Mouse (Mus musculus) mesoderm, embryonic 11.5 days (tissue): ENCODE results near the gene Rcc1l.

Experiments
- DNase-seq: peaks from one replicate; pipeline ENCODE4 v3.0.0-alpha.2; 2012; ENCODE audit warnings: low read depth, low spot score

The Rcc1l gene

DNA sequence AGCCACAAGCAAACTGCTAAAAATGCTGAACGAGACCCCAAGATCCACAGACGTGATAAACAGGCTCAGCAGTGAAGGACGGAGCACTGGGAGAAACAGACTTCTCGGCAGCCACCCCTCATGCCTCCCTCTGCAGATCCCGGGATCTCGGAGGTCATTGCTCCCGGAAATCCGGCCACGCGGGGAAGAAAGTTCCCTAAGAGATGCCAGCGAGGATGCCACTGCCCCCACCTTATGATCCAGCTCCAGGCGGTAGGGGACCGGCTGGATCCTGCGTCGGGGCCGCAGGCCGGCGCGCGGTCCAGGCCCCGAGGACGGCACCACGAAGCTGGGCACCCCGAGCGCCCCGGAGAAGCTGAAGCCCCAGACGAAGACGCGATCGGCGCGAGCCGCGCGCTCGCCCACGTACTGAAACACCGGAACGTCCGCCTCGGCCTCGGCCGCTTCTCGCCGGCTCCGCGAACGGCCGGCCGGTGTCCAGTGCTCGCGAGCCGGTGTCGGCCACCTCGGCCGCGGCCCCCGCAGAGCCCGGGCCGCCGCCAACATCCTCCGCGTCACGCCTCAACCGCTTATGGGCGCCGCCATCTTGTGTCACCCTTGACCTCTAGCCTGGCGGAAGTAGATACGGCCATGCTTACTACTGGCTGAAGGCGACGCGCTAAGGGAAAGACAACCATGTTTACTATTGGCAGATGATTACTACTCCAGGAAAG lies at the start of gene Rcc1l:
TSS of gene Rcc1l (minus strand) at position 606 of the 713 bp plus-strand sequence.
- DNase-seq: peak; percentile 90

DNA sequence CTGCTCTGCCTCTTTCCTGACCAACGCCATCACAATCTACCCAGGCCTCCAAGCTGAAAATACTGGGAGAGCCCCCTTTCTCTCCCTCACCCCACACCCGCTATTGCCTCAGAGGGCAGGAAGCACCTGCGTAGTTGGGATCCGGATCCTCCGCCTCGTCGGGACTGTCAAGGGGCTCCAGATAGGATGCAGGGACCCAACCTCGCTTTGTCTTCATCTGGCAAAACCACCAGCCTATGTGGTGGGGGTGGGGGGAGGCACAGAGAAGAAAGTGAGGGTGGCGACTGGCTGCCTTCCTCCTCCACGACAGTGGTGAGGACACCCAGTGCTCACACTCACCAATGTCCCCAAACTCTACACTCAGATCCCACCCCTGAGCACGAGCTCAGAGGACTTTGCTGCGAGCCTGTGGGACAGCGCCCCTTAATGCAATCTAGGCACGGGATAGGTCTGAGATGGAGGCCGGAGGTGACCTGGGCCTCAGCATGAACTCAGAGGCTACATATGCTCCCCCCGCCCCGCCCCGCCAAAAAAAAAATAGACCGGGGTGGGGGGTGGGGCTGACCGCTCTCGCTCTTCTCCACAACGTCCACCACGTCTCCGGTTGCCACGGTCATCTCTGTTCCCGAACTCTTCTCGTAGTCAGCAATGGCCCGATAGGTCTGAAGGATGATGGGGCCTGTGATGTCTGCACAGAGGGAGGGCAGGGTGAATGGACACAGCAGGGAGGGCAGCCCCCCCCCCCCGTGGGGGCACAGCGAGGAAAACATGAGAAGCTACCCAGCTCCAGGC lies 48.7 kb upstream of the Rcc1l start:
- no peak for DNase-seq

DNA sequence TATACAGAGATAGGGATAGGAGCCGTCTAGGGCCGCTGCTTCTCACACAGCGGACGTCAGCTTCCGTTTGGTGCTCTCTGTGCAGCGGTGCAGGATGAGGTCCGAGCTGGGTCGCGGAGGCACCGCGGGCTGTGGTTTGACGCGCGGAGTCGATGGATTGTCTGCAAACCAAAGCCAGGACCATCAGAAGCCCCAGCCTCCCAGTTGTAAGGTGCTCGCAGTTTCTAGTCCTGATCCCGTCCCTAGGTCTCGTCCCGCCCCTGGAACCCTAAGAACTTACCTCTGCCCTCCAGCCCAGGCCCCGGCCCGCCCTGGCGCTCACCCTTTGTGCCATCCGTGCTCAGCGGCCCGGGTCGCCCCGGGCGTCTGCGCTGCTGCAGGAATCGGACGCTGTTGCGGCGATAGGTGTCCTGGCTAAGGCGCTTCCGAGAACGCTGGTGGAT lies 45.2 kb upstream of the Rcc1l start:
- no peak for DNase-seq

DNA sequence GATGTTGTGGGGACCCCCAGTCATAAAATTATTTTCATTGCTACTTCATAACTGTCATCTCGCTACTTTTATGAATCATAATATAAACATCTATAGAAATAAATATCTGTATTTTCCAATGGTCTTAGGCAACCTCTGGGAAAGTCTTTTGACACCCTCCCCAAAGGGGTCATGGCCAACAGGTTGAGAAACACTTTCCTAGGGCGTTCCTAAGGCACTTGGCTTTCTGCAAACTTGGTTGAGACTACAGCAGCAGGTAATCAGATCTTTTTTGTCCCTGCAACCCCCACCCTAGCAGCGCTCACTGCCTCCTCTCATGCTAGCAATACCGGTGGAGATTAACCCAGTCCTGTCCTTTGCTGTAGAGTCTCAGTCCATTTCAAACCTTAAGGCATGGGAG lies 44.7 kb upstream of the Rcc1l start:
- no peak for DNase-seq

DNA sequence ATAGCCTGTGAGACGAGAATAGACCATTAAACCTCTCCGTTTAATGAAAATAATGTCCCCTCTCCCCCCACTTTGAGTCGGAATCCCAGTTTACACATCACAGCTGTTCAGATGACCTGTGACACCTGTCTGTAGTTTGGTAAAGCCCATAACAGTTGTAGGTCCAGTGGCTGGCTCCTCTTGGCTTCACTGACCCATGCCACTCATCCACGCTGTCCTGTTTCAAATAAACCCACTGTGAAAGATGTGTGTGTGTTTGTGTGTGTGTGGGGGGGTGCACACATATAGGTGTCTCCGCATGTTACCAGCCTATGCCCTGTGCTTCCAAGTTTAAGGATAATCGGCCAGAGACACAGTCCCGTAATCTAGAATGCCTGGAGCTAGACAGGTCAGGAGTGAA lies 41.3 kb upstream of the Rcc1l start:
- no peak for DNase-seq

DNA sequence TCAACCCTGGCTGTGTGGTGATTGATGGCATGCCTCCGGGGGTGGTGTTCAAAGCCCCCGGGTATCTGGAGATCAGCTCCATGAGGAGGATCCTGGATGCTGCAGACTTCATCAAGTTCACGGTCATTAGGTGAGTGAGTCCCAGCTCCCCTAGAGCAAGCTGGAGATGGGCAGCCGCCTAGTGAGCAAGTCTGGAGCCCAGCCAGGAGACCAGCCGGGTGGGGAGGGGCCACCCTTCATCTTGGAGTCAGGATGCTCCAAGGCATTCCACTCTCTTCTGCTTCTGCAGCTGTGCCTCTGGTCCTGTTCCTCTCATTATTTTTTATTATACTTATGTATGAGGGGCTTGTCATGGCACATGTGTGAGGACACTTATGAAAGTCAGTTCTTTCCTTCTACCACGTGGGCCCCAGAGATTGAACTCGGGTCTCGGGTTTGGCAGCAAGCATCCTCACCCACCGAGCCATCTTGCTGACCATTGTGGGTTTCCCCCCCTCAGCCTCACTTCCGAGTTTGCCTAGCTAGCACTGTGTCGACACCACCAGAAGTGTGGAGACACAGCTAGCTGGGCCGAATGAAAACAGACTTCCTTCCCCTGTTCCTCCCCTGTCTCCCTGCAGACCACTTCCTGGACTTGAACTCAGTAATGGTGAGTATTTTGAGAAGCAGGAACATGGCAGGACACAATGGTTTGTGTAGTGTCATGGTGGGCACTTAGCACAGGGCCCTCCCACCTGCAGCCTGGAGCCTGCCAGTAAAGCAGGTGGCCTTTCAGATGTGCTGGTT lies 37.6 kb upstream of the Rcc1l start:
- DNase-seq: no peak

DNA sequence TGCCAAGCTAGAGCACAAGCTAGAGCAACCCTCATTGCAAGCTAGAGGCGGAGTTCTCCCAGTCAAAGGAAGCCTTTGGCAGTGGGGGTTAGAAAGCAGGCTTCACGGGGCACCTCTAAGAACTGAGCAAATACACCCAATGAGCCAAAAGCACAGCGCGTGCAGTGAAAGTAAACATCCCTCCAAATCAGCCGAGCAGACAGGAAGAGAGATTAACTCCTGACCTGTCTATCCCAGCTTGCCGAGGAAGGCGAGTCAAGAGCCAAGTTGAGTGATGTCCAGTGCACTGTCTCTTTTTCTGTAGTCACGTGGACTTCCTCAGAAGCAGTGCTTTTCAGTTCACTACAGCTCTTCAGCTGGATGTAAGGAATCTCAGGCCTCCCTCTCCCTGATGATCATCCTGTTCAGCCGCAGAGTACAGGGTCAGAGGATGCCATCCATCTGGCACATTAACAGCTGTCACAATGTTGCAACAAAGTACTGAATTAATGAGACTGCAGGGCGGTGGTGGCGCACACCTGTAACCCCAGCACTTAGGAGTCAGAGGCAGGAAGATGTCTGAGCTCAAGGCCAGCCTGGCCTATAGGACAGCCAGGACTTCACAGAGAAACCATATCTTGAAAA lies 33.5 kb upstream of the Rcc1l start:
- DNase-seq: no peak

DNA sequence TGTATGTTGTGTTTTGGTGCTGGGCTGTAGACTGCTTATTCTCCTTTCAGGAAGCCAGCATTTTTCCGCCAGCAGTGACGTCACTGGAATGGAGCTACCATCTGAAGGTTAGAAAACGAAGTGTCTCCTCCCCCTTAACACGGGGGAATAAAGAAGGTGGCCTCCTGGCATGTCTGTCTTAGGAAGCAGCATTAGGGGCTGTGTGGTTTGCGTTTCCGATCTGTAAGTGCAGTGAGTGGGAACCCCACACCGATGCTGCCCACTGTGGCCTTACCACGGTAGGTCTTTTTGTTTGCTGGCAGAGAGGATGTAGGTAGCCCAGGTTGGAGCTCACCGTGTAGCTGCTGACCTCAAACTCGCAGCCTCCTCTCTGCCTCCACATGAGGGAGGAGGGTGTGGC lies 30.1 kb upstream of the Rcc1l start:
- no peak for DNase-seq

DNA sequence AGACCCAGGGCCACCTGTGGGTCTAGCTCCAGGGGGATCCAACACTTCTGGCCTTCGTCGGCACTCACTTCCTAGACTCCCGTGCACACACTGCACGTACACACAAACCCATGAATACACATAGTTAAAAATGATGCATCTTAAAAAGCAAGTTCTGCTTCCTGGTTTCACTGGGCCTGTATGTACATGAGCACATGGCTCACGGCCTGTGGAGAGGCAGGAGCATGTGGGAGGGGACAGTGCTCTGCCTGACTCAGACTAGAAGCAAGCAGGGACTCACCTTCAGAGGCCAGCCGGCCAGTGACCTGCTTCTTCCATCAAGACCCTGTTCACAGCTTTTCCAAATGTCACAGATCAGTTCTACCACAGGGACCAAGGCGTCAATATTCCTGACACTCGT lies 17.1 kb upstream of the Rcc1l start:
- DNase-seq: no peak

DNA sequence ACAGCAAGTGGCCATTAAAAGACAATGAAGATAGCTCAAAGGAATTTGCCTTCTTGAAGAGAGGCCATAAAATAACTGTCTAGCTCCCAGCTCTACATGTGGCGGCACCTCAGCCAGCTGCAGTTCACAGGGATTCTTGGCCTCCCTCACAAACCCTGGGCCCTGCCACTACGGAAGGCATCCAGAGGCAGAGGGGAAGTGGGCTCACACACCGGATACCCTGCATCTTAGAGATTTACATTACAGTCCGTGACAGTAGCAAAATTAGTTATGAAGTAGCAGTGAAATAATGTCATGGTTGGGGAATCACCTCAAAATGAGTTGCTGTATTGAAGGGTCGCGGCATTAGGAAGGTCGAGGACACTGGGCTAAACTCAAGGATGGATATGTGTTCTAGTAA lies 12.0 kb upstream of the Rcc1l start:
- peak; percentile 27 for DNase-seq

DNA sequence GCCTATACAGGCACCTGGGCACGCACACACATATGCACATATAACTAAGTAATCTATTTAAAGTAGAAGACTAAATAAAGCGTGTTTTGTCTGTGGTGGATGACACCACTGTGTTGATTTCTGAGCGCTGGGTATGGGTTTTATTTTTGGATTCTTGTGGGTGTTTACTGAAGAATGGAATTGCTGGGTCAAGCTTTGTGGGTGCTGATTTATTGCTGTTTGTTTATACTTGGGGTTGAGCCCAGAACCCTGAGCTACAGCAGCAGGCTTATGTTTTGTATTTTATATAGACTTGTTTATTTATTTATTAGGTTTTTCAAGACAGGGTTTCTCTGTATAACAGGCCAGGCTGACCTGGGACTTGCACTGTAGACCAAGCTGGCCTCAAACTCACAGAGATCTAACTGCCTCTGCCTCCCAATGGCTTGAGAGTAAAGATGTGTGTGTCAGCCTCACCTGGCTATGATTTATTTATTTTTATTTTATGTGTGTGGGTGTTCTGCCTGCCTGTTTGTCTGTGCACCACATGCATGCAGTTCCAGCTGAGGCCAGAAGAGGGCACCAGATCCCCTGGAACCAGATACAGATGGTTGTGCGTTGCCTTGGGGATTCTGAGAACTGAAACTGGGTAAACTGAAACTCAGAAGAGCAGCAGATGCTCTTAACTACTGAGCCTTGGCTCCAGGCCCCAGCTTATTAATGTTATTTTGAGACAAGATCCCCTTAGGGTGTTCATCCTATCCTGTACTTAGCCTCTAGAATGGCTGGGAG lies 10.6 kb upstream of the Rcc1l start:
- DNase-seq: peak; percentile 75

DNA sequence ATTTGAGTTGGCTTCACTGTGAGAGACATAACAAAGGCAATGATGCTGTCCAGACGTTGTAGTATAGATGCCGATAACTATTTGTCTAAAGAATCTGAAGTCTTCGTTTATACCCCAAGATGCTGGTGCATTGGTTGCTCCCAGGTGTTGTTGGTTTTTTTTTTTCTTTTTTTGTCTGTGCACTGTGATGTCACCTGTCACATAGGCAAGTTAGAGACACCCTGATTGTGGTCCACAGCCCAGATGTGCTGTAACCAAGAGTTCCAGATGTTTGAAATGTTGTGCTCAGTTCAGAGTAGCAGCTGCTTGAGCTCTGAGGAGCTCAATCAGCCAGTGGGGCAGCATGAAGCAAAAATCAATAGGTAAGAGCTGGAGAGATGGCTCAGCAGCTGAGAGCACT lies 9.5 kb upstream of the Rcc1l start:
- DNase-seq: no peak

DNA sequence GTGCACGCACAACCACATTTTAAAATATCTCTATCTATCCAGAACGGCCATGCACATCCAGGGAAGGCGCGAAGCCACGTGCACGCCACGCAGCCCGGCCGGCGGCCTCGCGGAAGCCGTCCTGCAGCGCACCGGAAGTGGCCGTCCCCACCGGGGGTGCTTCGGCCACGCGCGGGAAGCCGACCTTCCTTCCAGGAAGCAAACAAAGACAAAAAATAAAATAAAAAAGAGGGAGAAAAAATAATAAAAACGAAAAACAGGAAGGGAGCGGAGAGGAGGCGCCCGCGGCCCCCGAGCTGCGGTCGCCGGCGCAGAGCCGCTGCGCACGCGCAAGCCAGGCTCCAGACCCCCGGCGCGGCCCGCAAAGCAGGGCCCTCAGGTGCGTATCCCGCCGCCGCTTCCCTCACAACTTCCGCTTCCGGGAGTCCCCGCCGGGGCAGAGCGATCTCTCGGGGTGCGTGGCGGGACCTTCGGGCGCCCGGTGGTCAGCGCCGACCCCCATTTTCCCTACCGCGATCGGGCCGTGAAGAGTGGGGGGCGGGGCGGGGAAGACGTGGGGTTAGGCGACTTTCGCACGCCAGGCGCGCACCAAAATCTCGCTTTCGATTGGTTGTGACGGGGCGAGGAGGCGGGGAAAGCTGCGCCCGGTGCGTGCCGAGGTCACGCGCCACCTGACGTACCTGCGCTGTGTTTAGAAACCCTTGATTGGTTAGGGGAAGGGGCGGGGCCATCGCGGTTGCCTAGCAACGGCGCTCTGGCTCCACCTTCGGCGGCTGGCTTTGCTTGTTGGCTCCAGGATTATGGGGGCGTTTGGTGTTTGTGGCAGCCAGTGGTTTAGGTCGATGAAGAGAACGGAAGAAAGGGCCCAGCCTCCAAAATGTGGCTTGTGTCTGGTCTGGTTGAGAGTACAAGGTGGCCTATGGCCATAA lies 7.6 kb upstream of the Rcc1l start, which contains the start of gene Gtf2ird2:
TSS of gene Gtf2ird2 (plus strand) at position 140 of the 929 bp plus-strand sequence.
- peak; percentile 99 for DNase-seq

DNA sequence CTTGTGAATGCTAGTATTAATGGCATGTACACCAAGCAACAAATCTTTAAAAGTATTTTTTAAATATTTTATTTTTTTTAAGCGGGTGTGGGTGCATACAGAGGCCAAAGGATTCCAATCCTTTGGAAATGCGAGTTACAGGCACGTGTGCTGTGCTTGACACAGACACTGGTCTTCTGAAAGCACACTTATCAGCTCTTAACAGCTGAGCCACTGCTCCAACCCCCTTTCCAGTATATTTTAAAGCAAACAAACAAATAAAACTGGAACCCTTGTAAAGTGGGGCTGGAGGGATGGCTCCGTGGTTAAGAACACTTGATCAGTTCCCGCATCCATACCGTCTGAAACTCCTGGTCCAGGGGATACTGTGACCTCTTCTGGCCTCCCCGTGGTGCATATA lies 6.6 kb upstream of the Rcc1l start:
- no peak for DNase-seq

DNA sequence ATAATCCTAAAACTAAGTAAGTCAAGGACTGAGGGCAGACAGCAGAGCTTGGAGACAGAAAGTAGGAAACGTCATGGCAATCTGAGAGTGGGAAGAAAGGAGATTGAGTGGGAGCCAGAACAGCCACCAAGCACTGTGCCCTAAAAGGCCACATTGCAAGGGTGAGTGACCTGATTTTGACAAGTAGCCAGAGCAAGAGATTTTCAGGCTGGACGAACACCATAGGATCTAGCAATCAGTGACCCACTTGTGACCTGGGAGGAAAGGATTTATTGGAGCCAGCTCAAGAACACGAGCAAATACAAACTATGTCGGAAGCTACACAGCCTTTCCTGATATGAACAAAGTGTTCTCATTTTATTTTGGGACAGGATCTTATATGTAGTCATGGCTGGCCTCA lies 6.2 kb upstream of the Rcc1l start:
- DNase-seq: no peak

DNA sequence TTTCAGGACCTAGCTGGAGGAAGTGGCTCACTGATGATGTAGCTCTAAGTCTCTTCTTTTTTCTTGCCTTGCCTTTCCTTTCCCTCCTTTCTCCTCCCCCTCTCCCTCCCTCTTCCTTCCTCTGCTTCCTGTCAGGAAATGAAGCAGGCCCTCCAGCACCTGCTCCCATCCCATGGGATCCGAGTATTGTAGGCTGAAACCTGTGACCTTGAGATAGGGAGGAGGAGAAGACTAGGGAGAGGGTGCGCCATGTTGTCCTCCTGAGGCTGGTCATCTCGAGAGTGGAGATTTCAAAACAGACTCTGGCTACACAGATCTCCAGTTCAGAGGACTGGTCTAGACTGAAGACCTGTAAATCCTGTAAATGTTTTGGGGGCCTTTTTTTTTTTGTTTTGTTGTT lies 5.6 kb upstream of the Rcc1l start:
- no peak for DNase-seq

DNA sequence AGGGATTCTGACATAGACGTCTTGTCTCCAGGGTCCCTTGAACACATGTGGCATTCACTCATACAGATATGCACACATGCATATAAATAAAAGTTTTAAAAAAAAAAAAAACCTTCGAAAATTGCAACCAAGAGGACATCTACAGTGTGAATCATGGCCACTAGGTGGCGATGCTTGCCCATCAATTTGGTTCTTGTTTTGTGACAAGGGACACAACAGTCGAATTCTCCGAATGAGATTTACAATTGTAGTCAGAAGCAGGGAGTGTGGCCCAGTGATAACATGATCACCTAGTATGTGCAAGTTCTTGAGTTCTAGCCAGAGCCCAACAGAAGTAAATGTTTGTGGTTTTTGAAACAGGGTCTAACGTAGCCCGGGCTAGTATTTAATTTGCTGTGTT lies 3.3 kb upstream of the Rcc1l start:
- DNase-seq: peak; percentile 84

DNA sequence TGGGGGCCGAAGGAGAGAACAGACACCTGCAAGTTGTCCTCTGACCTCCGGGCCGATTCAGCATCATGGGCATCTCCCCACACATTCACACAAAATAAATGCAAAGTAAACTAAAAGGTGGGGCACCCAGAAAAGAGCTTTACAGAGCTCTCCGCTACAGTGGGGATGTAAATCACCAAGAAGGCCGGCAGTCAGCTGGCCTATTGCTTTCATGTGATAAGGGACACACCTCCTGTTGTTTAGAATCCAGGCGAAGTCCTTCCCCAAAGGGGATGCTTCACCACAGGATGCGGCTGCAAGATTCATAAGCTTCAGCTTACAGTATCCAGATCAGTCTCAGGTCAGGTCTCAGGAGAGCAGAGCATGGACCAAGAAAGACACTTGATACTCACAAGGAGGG lies 2.0 kb upstream of the Rcc1l start:
- DNase-seq: no peak

DNA sequence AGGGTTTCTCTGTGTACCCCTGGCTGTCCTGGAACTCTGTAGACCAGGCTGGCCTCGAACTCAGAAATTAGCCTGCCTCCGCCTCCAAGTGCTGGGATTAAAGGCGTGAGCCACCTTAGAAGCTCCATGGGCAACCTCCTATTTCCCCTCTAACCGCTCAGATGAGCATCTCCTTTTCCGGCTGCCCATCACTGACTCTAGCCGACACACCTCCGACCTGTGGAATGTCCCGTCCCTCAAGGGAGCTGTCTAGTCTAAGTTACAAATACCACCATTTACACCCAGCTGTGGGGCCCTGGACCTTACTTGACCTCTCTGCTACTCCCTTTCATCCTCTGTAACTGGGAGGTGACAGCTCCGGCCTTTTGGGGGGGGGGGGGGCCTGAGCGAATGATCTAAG lies 878 bp downstream of the Rcc1l start:
- DNase-seq: peak; percentile 55

DNA sequence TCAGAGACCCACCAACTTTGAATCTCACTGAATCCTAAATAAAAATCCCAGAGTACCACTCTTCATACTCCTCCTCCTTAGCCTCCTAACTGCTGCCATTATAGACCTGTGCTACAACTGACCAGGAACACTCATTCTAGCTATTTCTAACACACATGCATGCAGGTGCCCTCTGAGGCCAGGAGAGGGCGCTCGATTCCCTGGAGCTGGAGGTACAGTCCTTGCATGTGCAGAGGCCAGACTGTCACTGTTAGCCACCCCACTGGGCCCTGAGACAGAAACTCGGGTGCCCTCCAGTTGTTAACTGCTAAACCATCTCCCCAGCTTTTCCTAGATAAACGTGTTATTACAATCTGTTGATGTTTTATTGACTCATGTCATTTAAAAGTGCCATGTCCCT lies 3.4 kb downstream of the Rcc1l start:
- DNase-seq: peak; percentile 52
